Mouse (Mus musculus): ENCODE measurements around the gene Pcdh15. TPM values are rescaled to one million over a fixed set of nuclear protein-coding genes. Genes with fewer than 3 reads are reported as not detected.

The Pcdh15 gene
- polyA plus RNA-seq, 1 experiment from 2014 or later, result 2.0 TPM

- ATAC-seq (ENCODE audit: low FRiP score), result no peak
- Histone ChIP-seq H3K4me1 (replicated peaks; ENCODE audit: control insufficient read depth, insufficient read depth, low read length) (no peaks in the 10 kb centered on the region), H3K27ac (ENCODE audit: low read depth, low read length) (no peak overlapping the region), H3K9me3 (ENCODE audit: control insufficient read depth, low read length) (no peaks in the 10 kb centered on the region), H3K4me3 (ENCODE audit: low read depth, low read length) (no peak overlapping the region), H3K36me3 (ENCODE audit: control insufficient read depth, insufficient read depth, low read length) (no peaks in the 10 kb centered on the region), H3K27me3 (ENCODE audit: control insufficient read depth, insufficient read depth, low read length) (no peaks in the 10 kb centered on the region), H3K4me2 (replicated peaks; ENCODE audit: low read depth, low read length) (no peak overlapping the region), H3K9ac (ENCODE audit: low read depth, low read length) (no peak overlapping the region)
- 83% methylated on average over 3 of the region's 3 CpGs for WGBS
- DNase-seq (ENCODE audit: low spot score), result no peak
Observed at GRCm38 (mm10) chr10:74129192-74129591, 1030.0 kb downstream of the Pcdh15 start.

GRCm38 (mm10) chr10:74129665-74130064 lies 1030.5 kb downstream of the Pcdh15 start:
- DNase-seq (ENCODE audit: low spot score) (no peak), ATAC-seq (ENCODE audit: low FRiP score) (no peak)
- Histone ChIP-seq H3K9ac (ENCODE audit: low read depth, low read length) (no peak overlapping the region), H3K36me3 (ENCODE audit: control insufficient read depth, insufficient read depth, low read length) (no peaks in the 10 kb centered on the region), H3K4me2 (replicated peaks; ENCODE audit: low read depth, low read length) (no peak overlapping the region), H3K27me3 (ENCODE audit: control insufficient read depth, insufficient read depth, low read length) (no peaks in the 10 kb centered on the region), H3K4me1 (replicated peaks; ENCODE audit: control insufficient read depth, insufficient read depth, low read length) (no peaks in the 10 kb centered on the region), H3K9me3 (ENCODE audit: control insufficient read depth, low read length) (no peaks in the 10 kb centered on the region), H3K4me3 (ENCODE audit: low read depth, low read length) (no peak overlapping the region), H3K27ac (ENCODE audit: low read depth, low read length) (no peak overlapping the region)

GRCm38 (mm10) chr10:74130805-74131204 lies 1031.7 kb downstream of the Pcdh15 start:
- Histone ChIP-seq H3K4me3 (ENCODE audit: low read depth, low read length) (no peak overlapping the region), H3K36me3 (ENCODE audit: control insufficient read depth, insufficient read depth, low read length) (no peaks in the 10 kb centered on the region), H3K4me1 (replicated peaks; ENCODE audit: control insufficient read depth, insufficient read depth, low read length) (no peaks in the 10 kb centered on the region), H3K9me3 (ENCODE audit: control insufficient read depth, low read length) (no peaks in the 10 kb centered on the region), H3K9ac (ENCODE audit: low read depth, low read length) (no peak overlapping the region), H3K4me2 (replicated peaks; ENCODE audit: low read depth, low read length) (no peak overlapping the region), H3K27me3 (ENCODE audit: control insufficient read depth, insufficient read depth, low read length) (no peaks in the 10 kb centered on the region), H3K27ac (ENCODE audit: low read depth, low read length) (no peak overlapping the region)
- no peak for DNase-seq (ENCODE audit: low spot score)
- no peak for ATAC-seq (ENCODE audit: low FRiP score)
- 91% methylated on average over 3 of the region's 3 CpGs for whole genome bisulfite sequencing

GRCm38 (mm10) chr10:74147966-74148365 lies 1048.8 kb downstream of the Pcdh15 start:
- no peak overlapping the region for H3K27ac ChIP-seq (ENCODE audit: low read depth, low read length)
- no peaks in the 10 kb centered on the region for H3K27me3 ChIP-seq (ENCODE audit: control insufficient read depth, insufficient read depth, low read length)
- no peak overlapping the region for H3K4me3 ChIP-seq (ENCODE audit: low read depth, low read length)
- no peaks in the 10 kb centered on the region for H3K36me3 ChIP-seq (ENCODE audit: control insufficient read depth, insufficient read depth, low read length)
- DNase-seq (ENCODE audit: low spot score) (no peak), ATAC-seq (ENCODE audit: low FRiP score) (no peak)
- H3K4me2 ChIP-seq (replicated peaks; ENCODE audit: low read depth, low read length), result no peak overlapping the region
- no peaks in the 10 kb centered on the region for H3K4me1 ChIP-seq (replicated peaks; ENCODE audit: control insufficient read depth, insufficient read depth, low read length)
- no peak overlapping the region for H3K9ac ChIP-seq (ENCODE audit: low read depth, low read length)
- H3K9me3 ChIP-seq (ENCODE audit: control insufficient read depth, low read length), result no peaks in the 10 kb centered on the region

GRCm38 (mm10) chr10:74181921-74182320 lies 1082.8 kb downstream of the Pcdh15 start:
- 70% methylated on average over 3 of the region's 3 CpGs for WGBS
- no peaks in the 10 kb centered on the region for H3K9me3 ChIP-seq (ENCODE audit: control insufficient read depth, low read length)
- no peak overlapping the region for H3K4me3 ChIP-seq (ENCODE audit: low read depth, low read length)
- H3K27me3 ChIP-seq (ENCODE audit: control insufficient read depth, insufficient read depth, low read length), result no peaks in the 10 kb centered on the region
- no peak overlapping the region for H3K4me2 ChIP-seq (replicated peaks; ENCODE audit: low read depth, low read length)
- H3K36me3 ChIP-seq (ENCODE audit: control insufficient read depth, insufficient read depth, low read length), result no peaks in the 10 kb centered on the region
- no peaks in the 10 kb centered on the region for H3K4me1 ChIP-seq (replicated peaks; ENCODE audit: control insufficient read depth, insufficient read depth, low read length)
- ATAC-seq (ENCODE audit: low FRiP score) (no peak), DNase-seq (ENCODE audit: low spot score) (no peak)
- H3K9ac ChIP-seq (ENCODE audit: low read depth, low read length), result no peak overlapping the region
- no peak overlapping the region for H3K27ac ChIP-seq (ENCODE audit: low read depth, low read length)

- Histone ChIP-seq H3K27me3 (ENCODE audit: control insufficient read depth, insufficient read depth, low read length) (no peaks in the 10 kb centered on the region), H3K9me3 (ENCODE audit: control insufficient read depth, low read length) (no peaks in the 10 kb centered on the region), H3K9ac (ENCODE audit: low read depth, low read length) (no peak overlapping the region), H3K4me2 (replicated peaks; ENCODE audit: low read depth, low read length) (no peak overlapping the region), H3K4me1 (replicated peaks; ENCODE audit: control insufficient read depth, insufficient read depth, low read length) (no peaks in the 10 kb centered on the region), H3K4me3 (ENCODE audit: low read depth, low read length) (no peak overlapping the region), H3K27ac (ENCODE audit: low read depth, low read length) (no peak overlapping the region), H3K36me3 (ENCODE audit: control insufficient read depth, insufficient read depth, low read length) (no peaks in the 10 kb centered on the region)
- ATAC-seq (ENCODE audit: low FRiP score) (0 out of 2 replicates have a peak, but pooled peaks have one; percentile 17), DNase-seq (ENCODE audit: low spot score) (peak; percentile 62)
Observed at GRCm38 (mm10) chr10:74203650-74204049, 1104.5 kb downstream of the Pcdh15 start.

- no peak overlapping the region for H3K4me3 ChIP-seq (ENCODE audit: low read depth, low read length)
- H3K4me1 ChIP-seq (replicated peaks; ENCODE audit: control insufficient read depth, insufficient read depth, low read length), result no peaks in the 10 kb centered on the region
- no peak overlapping the region for H3K9ac ChIP-seq (ENCODE audit: low read depth, low read length)
- ATAC-seq (ENCODE audit: low FRiP score), result no peak
- H3K9me3 ChIP-seq (ENCODE audit: control insufficient read depth, low read length), result no peaks in the 10 kb centered on the region
- H3K36me3 ChIP-seq (ENCODE audit: control insufficient read depth, insufficient read depth, low read length), result no peaks in the 10 kb centered on the region
- 56% methylated on average over 1 of the region's 1 CpGs for WGBS
- no peak for DNase-seq (ENCODE audit: low spot score)
- no peak overlapping the region for H3K4me2 ChIP-seq (replicated peaks; ENCODE audit: low read depth, low read length)
- H3K27me3 ChIP-seq (ENCODE audit: control insufficient read depth, insufficient read depth, low read length), result no peaks in the 10 kb centered on the region
- H3K27ac ChIP-seq (ENCODE audit: low read depth, low read length), result no peak overlapping the region
Observed at GRCm38 (mm10) chr10:74217268-74217667, 1118.1 kb downstream of the Pcdh15 start.

GRCm38 (mm10) chr10:74220439-74220838 lies 1121.3 kb downstream of the Pcdh15 start:
- ATAC-seq (ENCODE audit: low FRiP score), result no peak
- DNase-seq (ENCODE audit: low spot score), result no peak
- H3K4me2 ChIP-seq (replicated peaks; ENCODE audit: low read depth, low read length), result no peak overlapping the region
- no peaks in the 10 kb centered on the region for H3K27me3 ChIP-seq (ENCODE audit: control insufficient read depth, insufficient read depth, low read length)
- no peak overlapping the region for H3K27ac ChIP-seq (ENCODE audit: low read depth, low read length)
- H3K9ac ChIP-seq (ENCODE audit: low read depth, low read length), result no peak overlapping the region
- WGBS, result 88% methylated on average over 2 of the region's 2 CpGs
- no peaks in the 10 kb centered on the region for H3K36me3 ChIP-seq (ENCODE audit: control insufficient read depth, insufficient read depth, low read length)
- no peaks in the 10 kb centered on the region for H3K4me1 ChIP-seq (replicated peaks; ENCODE audit: control insufficient read depth, insufficient read depth, low read length)
- H3K9me3 ChIP-seq (ENCODE audit: control insufficient read depth, low read length), result no peaks in the 10 kb centered on the region
- no peak overlapping the region for H3K4me3 ChIP-seq (ENCODE audit: low read depth, low read length)

- H3K27ac ChIP-seq (ENCODE audit: low read depth, low read length), result no peak overlapping the region
- no peaks in the 10 kb centered on the region for H3K9me3 ChIP-seq (ENCODE audit: control insufficient read depth, low read length)
- H3K4me1 ChIP-seq (replicated peaks; ENCODE audit: control insufficient read depth, insufficient read depth, low read length), result no peaks in the 10 kb centered on the region
- H3K4me3 ChIP-seq (ENCODE audit: low read depth, low read length), result no peak overlapping the region
- no peaks in the 10 kb centered on the region for H3K36me3 ChIP-seq (ENCODE audit: control insufficient read depth, insufficient read depth, low read length)
- ATAC-seq (ENCODE audit: low FRiP score) (0 out of 2 replicates have a peak, but pooled peaks have one; percentile 35), DNase-seq (ENCODE audit: low spot score) (no peak)
- H3K4me2 ChIP-seq (replicated peaks; ENCODE audit: low read depth, low read length), result no peak overlapping the region
- no peak overlapping the region for H3K9ac ChIP-seq (ENCODE audit: low read depth, low read length)
- H3K27me3 ChIP-seq (ENCODE audit: control insufficient read depth, insufficient read depth, low read length), result no peaks in the 10 kb centered on the region
- WGBS, result 87% methylated on average over 15 of the region's 15 CpGs
Observed at GRCm38 (mm10) chr10:74257716-74258446, 1158.7 kb downstream of the Pcdh15 start.

Measured in hindbrain, embryonic 11.5 days (tissue).